ENCODE assay signal across 12 mouse cellular contexts in genomic region chr11:75336676-75337075, GRCm38 (mm10). TPM values are rescaled to one million over a fixed set of nuclear protein-coding genes. Genes with fewer than 3 reads are reported as not detected.
DNase-seq lines count a peak whose midpoint lies in the region; ATAC-seq and TF ChIP-seq lines count a peak whose summit lies in the region.
"Had no signal": no experiment of that assay in that cellular context is flagged by ENCODE, and none has a peak within 500 bp of the region (broad histone marks: within the 10 kb centered on the region; RNA-seq: fewer than 3 reads in every experiment).

No protein-coding gene starts in this region.

- peak in 1 of 2 experiments; percentile 11 for DNase-seq in layer of hippocampus, adult 2 months (ENCODE audit: low spot score in 2 of 2)
- no peak for DNase-seq in layer of hippocampus, postnatal 10 days (ENCODE audit: low spot score in 2 of 2)
- DNase-seq in CD4-positive, CD25-positive, alpha-beta regulatory T cell, adult 2 months (ENCODE audit: low read depth, low spot score): peak; percentile 87
- no peak for DNase-seq in liver, embryonic 11.5 days (ENCODE audit: low spot score)
- DNase-seq in urinary bladder, postnatal 14 days (ENCODE audit: low spot score): no peak
- DNase-seq in right cerebral cortex, postnatal 36 days (ENCODE audit: low spot score in 2 of 2): no peak
- DNase-seq: gastrocnemius, postnatal 36 days; heart, postnatal 36 days; kidney, postnatal 25 days had no signal

- H3K4me2 ChIP-seq in liver, embryonic 11.5 days: peak overlapping the region; percentile 2; the same call in 1 of the 2 replicates
- H3K4me2 ChIP-seq in kidney, embryonic 16.5 days (replicated peaks; ENCODE audit: low read depth, low read length): no peak overlapping the region
- H3K4me2 ChIP-seq: neural tube, embryonic 12.5 days had no signal

- H3K27me3 ChIP-seq in liver, embryonic 11.5 days (replicated peaks; ENCODE audit: control insufficient read depth, insufficient read depth, low read length): no peaks in the 10 kb centered on the region
- no peaks in the 10 kb centered on the region for H3K27me3 ChIP-seq in kidney, embryonic 16.5 days (ENCODE audit: insufficient read depth, low read length)
- H3K27me3 ChIP-seq: neural tube, embryonic 12.5 days had no signal

- no peak overlapping the region for H3K9ac ChIP-seq in liver, embryonic 11.5 days (ENCODE audit: low read depth, low read length)
- H3K9ac ChIP-seq in kidney, embryonic 16.5 days (replicated peaks; ENCODE audit: low read length): no peak overlapping the region
- H3K9ac ChIP-seq: neural tube, embryonic 12.5 days had no signal

- 56% methylated on average over 8 of the region's 8 CpGs for WGBS in liver, embryonic 11.5 days
- 60% methylated on average over 8 of the region's 8 CpGs for WGBS in kidney, embryonic 16.5 days

- no peak overlapping the region for H3K4me3 ChIP-seq in layer of hippocampus, adult 2 months
- no peak overlapping the region for H3K4me3 ChIP-seq in liver, embryonic 11.5 days (ENCODE audit: low read depth, low read length)
- H3K4me3 ChIP-seq in kidney, embryonic 16.5 days (ENCODE audit: low read length): no peak overlapping the region
- H3K4me3 ChIP-seq: neural tube, embryonic 12.5 days had no signal

- peak overlapping the region; percentile 40 for H3K27ac ChIP-seq in layer of hippocampus, adult 2 months
- peak overlapping the region; percentile 50 for H3K27ac ChIP-seq in liver, embryonic 11.5 days (ENCODE audit: low read depth, low read length)
- no peak overlapping the region for H3K27ac ChIP-seq in kidney, embryonic 16.5 days (ENCODE audit: low read length)
- H3K27ac ChIP-seq: neural tube, embryonic 12.5 days had no signal

- ATAC-seq in liver, embryonic 11.5 days (replicated peaks; ENCODE audit: low FRiP score): 0 out of 2 replicates have a peak, but pooled peaks have one; percentile 23
- ATAC-seq in neutrophil, adult 5-6 weeks (ENCODE audit: extremely low read depth, insufficient number of reproducible peaks, low FRiP score, poor library complexity, severe bottlenecking): peak; percentile 88
- no peak for ATAC-seq in kidney, embryonic 16.5 days (ENCODE audit: low FRiP score, low TSS enrichment)

- H3K9me3 ChIP-seq in liver, embryonic 11.5 days (ENCODE audit: control insufficient read depth, low read length): no peaks in the 10 kb centered on the region
- H3K9me3 ChIP-seq in kidney, embryonic 16.5 days (ENCODE audit: low read length): no peaks in the 10 kb centered on the region
- H3K9me3 ChIP-seq: neural tube, embryonic 12.5 days had no signal

- H3K4me1 ChIP-seq in liver, embryonic 11.5 days (replicated peaks; ENCODE audit: control insufficient read depth, insufficient read depth, low read length): peaks cover 15% of the 10 kb centered on the region
- H3K4me1 ChIP-seq in kidney, embryonic 16.5 days (ENCODE audit: insufficient read depth, low read length): no peaks in the 10 kb centered on the region
- H3K4me1 ChIP-seq: neural tube, embryonic 12.5 days had no signal

- H3K36me3 ChIP-seq in liver, embryonic 11.5 days (ENCODE audit: control insufficient read depth, insufficient read depth, low read length): peaks cover 36% of the 10 kb centered on the region
- H3K36me3 ChIP-seq in kidney, embryonic 16.5 days (ENCODE audit: insufficient read depth, low read length): peaks cover 31% of the 10 kb centered on the region

- TF ChIP-seq CTCF in layer of hippocampus, adult 2 months (conservative IDR thresholded peaks at IDR 0.05): no peak

RNA-seq across cellular contexts. Expression of gene Rpa1, which starts 11.4 kb away (rescaled TPM):
- total RNA-seq in layer of hippocampus, adult 2 months (2021): 10 to 100 TPM; 64.1 to 67.0 TPM
- total RNA-seq in layer of hippocampus, postnatal 10 days (2021): 10 to 100 TPM; 55.2 to 61.9 TPM
- polyA plus RNA-seq in liver, embryonic 11.5 days (2014; fragmentation: Nextera tagmentation; extraction: Ambion mirVana): 149 and 154 TPM in 2 replicates
- 77.9 and 81.3 TPM in 2 replicates for total RNA-seq in neutrophil, adult 5-6 weeks (2017)
- 119 and 129 TPM in 2 replicates for polyA plus RNA-seq in kidney, embryonic 16.5 days (2015; fragmentation: Nextera tagmentation; extraction: Ambion mirVana)

RNA-seq across cellular contexts. Expression of gene Smyd4, which starts 11.6 kb away (rescaled TPM):
- 10 to 100 TPM; 14.9 to 16.7 TPM for total RNA-seq in layer of hippocampus, adult 2 months (2021)
- total RNA-seq in layer of hippocampus, postnatal 10 days (2021): 10 to 100 TPM; 13.2 to 13.7 TPM
- 10.4 and 10.9 TPM in 2 replicates for polyA plus RNA-seq in liver, embryonic 11.5 days (2014; fragmentation: Nextera tagmentation; extraction: Ambion mirVana)
- total RNA-seq in neutrophil, adult 5-6 weeks (2017): 13.8 and 14.0 TPM in 2 replicates
- polyA plus RNA-seq in kidney, embryonic 16.5 days (2015; fragmentation: Nextera tagmentation; extraction: Ambion mirVana): 14.9 and 15.3 TPM in 2 replicates
